Mouse (Mus musculus): ENCODE measurements around the gene Slc25a41.

DNA sequence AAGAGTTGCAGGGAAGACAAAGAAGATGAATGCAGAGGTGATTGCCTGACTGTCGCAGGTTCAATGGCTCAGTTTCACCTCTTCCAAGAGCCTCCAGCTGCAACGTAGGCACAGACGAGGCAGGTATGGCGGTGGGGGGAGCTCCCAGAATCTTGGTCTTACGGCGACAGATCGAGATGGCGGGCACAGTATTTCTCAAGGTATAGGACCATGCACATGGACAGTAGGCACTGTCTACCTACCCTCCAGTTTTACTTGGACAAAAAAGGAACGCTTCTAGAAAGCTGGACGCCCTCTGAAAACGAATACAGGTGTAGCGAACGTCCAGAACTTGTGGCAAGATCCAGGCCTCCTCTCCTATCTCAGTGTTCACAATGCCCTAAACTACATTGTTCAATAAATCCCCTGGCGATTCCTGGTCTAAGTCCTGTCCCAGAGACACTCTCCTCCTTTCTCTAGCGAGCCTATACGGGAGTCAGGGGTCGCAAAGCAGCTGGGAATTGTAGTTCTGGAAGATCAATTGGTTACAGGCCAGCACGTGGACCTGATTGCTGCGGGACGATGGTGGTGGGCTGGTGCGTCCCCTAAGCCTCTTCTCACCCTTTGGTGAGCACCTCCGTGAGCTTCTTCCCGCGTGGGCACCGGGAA lies 51.9 kb downstream of the Slc25a41 start:
- TF ChIP-seq CTCF (IDR thresholded peaks at IDR 0.05; ENCODE audit: borderline replicate concordance, insufficient read depth, low read depth, low read length) (no peak), POLR2A (IDR thresholded peaks at IDR 0.05; ENCODE audit: borderline replicate concordance, insufficient read depth, low read length) (0 out of 2 replicates have a peak, but pooled peaks have one; percentile 41)

Data from cerebellum, adult 2 months (tissue).